Mouse (Mus musculus): ENCODE data around the gene Serbp1. TPM values are rescaled to one million over a fixed set of nuclear protein-coding genes. Genes with fewer than 3 reads are reported as not detected.

Serbp1 gene
- total and polyA plus RNA-seq, 2 experiments from 2014 or later, result 134 to 283 TPM

DNA sequence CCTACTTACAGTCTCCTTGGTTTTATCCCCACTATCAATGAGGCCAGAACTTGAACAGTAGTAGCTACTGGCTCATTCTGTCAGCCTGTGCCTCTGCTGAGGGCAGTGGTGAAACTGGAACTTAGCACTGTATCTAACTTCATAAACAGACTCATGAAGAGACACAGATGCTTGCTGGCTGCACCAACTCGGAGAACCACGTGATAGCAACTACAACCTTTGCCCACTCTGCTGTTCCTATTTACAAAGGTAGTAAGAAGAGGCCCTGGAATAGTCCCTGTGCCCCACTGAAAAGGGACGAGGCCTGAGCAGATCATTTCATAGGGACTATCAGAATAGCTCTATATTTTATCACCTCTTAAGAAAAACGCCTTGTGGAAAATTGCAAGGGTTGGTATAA lies 62.3 kb downstream of the Serbp1 start:
- no peak overlapping the region for H3K4me2 ChIP-seq (ENCODE audit: low read depth, low read length)
- H3K9me3 ChIP-seq (ENCODE audit: low read length), result no peaks in the 10 kb centered on the region
- no peaks in the 10 kb centered on the region for H3K27me3 ChIP-seq (ENCODE audit: insufficient read depth, low read length)
- no peak overlapping the region for H3K27ac ChIP-seq
- no peak overlapping the region for H3K9ac ChIP-seq (replicated peaks; ENCODE audit: low read length)
- no peaks in the 10 kb centered on the region for H3K4me1 ChIP-seq (ENCODE audit: insufficient read depth, low read length)
- 78% methylated on average over 4 of the region's 4 CpGs for WGBS
- no peak overlapping the region for H3K4me3 ChIP-seq (ENCODE audit: low read length)
- no peaks in the 10 kb centered on the region for H3K36me3 ChIP-seq (ENCODE audit: insufficient read depth, low read length)
- TF ChIP-seq CTCF (IDR thresholded peaks at IDR 0.05; ENCODE audit: low read depth), result no peak
- DNase-seq (ENCODE audit: low spot score), result no peak
- no peak for ATAC-seq

GRCm38 (mm10) chr6:67300710-67301163 lies 62.8 kb downstream of the Serbp1 start:
- WGBS, result 51% methylated on average over 6 of the region's 6 CpGs
- no peak for DNase-seq (ENCODE audit: low spot score)
- no peak for ATAC-seq
- Histone ChIP-seq H3K36me3 (ENCODE audit: insufficient read depth, low read length) (no peaks in the 10 kb centered on the region), H3K27ac (no peak overlapping the region), H3K4me3 (ENCODE audit: low read length) (no peak overlapping the region), H3K27me3 (ENCODE audit: insufficient read depth, low read length) (no peaks in the 10 kb centered on the region), H3K9ac (replicated peaks; ENCODE audit: low read length) (no peak overlapping the region), H3K4me1 (ENCODE audit: insufficient read depth, low read length) (no peaks in the 10 kb centered on the region), H3K9me3 (ENCODE audit: low read length) (no peaks in the 10 kb centered on the region), H3K4me2 (ENCODE audit: low read depth, low read length) (no peak overlapping the region)
- no peak for TF ChIP-seq CTCF (IDR thresholded peaks at IDR 0.05; ENCODE audit: low read depth)

DNA sequence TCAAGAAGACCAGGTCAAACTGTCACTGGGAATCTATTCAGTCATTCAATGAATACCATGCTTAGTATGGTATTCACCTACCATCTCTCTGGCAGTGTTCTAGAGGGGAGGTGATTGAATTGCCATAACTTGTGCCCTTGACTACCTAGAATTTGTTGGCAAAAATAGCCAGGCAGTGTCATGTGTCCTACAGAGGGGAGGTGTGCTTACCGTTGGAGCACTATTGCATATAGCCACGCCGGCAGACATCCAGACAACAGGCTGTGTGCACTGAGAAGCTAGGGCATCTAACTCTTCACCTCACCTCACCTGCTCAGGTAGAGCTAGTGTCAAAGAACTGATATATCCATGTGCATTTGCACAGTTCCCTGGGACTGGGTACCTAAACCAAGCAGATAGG lies 63.3 kb downstream of the Serbp1 start:
- Histone ChIP-seq H3K4me2 (ENCODE audit: low read depth, low read length) (no peak overlapping the region), H3K36me3 (ENCODE audit: insufficient read depth, low read length) (no peaks in the 10 kb centered on the region), H3K4me3 (ENCODE audit: low read length) (no peak overlapping the region), H3K9me3 (ENCODE audit: low read length) (no peaks in the 10 kb centered on the region), H3K9ac (replicated peaks; ENCODE audit: low read length) (no peak overlapping the region), H3K4me1 (ENCODE audit: insufficient read depth, low read length) (no peaks in the 10 kb centered on the region), H3K27ac (no peak overlapping the region), H3K27me3 (ENCODE audit: insufficient read depth, low read length) (no peaks in the 10 kb centered on the region)
- ATAC-seq, result no peak
- DNase-seq (ENCODE audit: low spot score), result no peak
- no peak for TF ChIP-seq CTCF (IDR thresholded peaks at IDR 0.05; ENCODE audit: low read depth)
- 91% methylated on average over 3 of the region's 3 CpGs for WGBS

DNA sequence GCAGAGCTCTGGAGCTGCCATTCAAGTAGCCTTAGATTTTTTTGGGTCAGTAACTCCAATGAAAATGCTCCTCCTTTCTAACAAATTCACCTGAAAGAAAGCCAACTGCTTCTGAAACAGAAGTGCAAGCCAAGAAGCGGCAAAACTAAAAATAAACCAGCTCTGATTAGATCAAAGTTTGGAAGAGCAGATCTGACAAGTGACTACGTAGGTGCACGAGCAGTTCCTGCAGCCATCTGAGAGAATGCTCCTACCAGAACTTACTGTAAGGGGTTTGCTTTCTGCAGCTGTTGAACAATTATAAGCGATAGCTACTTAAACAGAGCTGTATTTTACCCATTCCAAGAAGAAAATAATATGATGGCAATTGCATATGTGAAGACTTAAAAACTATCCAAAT lies 64.5 kb downstream of the Serbp1 start:
- WGBS, result 72% methylated on average over 4 of the region's 4 CpGs

DNA sequence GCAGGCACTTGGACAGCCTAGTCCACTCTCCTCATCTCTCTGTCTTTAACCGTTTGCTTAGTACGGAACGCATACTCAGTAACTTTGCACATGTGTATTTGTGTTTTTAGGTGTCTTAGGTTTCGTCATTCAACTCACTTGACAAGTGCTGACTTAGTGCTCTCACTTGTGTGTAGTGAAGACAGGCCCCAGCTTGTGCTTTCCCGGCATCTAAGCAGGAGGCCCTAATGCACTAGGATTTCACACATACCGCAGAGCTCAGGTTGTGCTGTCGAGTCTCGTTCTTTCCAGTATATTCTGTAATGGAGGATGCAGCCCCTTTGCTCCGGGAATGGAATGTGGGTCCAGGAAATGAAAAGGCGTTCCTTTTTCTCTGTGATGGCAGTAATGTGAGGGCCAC lies 65.2 kb downstream of the Serbp1 start:
- H3K4me1 ChIP-seq (ENCODE audit: insufficient read depth, low read length), result no peaks in the 10 kb centered on the region
- TF ChIP-seq CTCF (IDR thresholded peaks at IDR 0.05; ENCODE audit: low read depth), result no peak
- 88% methylated on average over 10 of the region's 10 CpGs for WGBS
- no peaks in the 10 kb centered on the region for H3K27me3 ChIP-seq (ENCODE audit: insufficient read depth, low read length)
- DNase-seq (ENCODE audit: low spot score) (no peak), ATAC-seq (no peak)
- H3K4me2 ChIP-seq (ENCODE audit: low read depth, low read length), result no peak overlapping the region
- H3K36me3 ChIP-seq (ENCODE audit: insufficient read depth, low read length), result no peaks in the 10 kb centered on the region
- H3K9me3 ChIP-seq (ENCODE audit: low read length), result no peaks in the 10 kb centered on the region
- H3K4me3 ChIP-seq (ENCODE audit: low read length), result no peak overlapping the region
- H3K27ac ChIP-seq, result no peak overlapping the region
- no peak overlapping the region for H3K9ac ChIP-seq (replicated peaks; ENCODE audit: low read length)

More for the DNA sequence above, 64.5 kb downstream of the Serbp1 start:
- ATAC-seq, result no peak
- Histone ChIP-seq H3K9me3 (ENCODE audit: low read length) (no peaks in the 10 kb centered on the region), H3K4me3 (ENCODE audit: low read length) (no peak overlapping the region), H3K27ac (no peak overlapping the region), H3K4me2 (ENCODE audit: low read depth, low read length) (no peak overlapping the region), H3K36me3 (ENCODE audit: insufficient read depth, low read length) (no peaks in the 10 kb centered on the region), H3K27me3 (ENCODE audit: insufficient read depth, low read length) (no peaks in the 10 kb centered on the region), H3K4me1 (ENCODE audit: insufficient read depth, low read length) (no peaks in the 10 kb centered on the region), H3K9ac (replicated peaks; ENCODE audit: low read length) (no peak overlapping the region)
- no peak for DNase-seq (ENCODE audit: low spot score)
- TF ChIP-seq CTCF (IDR thresholded peaks at IDR 0.05; ENCODE audit: low read depth), result no peak

GRCm38 (mm10) chr6:67308994-67309393 lies 71.0 kb downstream of the Serbp1 start:
- Histone ChIP-seq H3K36me3 (ENCODE audit: insufficient read depth, low read length) (no peaks in the 10 kb centered on the region), H3K9ac (replicated peaks; ENCODE audit: low read length) (no peak overlapping the region), H3K4me2 (ENCODE audit: low read depth, low read length) (no peak overlapping the region), H3K4me1 (ENCODE audit: insufficient read depth, low read length) (no peaks in the 10 kb centered on the region), H3K27me3 (ENCODE audit: insufficient read depth, low read length) (no peaks in the 10 kb centered on the region), H3K27ac (no peak overlapping the region), H3K9me3 (ENCODE audit: low read length) (no peaks in the 10 kb centered on the region), H3K4me3 (ENCODE audit: low read length) (no peak overlapping the region)
- DNase-seq (ENCODE audit: low spot score) (no peak), ATAC-seq (no peak)
- 88% methylated on average over 3 of the region's 3 CpGs for WGBS
- TF ChIP-seq CTCF (IDR thresholded peaks at IDR 0.05; ENCODE audit: low read depth), result no peak

DNA sequence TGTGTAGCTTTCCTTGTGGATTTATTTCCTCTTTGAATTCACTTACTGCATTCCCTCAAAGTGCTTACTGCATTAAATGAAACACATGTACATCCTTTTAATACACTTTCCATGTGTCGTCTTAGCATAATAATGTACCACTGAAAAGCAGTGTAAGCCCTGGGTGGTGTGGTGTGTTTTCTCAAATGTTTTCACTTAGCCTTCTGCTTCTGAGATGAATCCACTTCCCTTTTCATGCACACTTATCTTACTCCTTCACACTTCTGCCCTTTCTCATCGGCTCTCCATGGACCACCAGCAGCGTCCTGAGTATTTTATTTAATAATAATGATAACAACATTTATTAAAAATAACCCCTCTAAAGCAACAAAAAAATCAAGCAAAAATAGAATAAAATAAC lies 71.8 kb downstream of the Serbp1 start:
- Histone ChIP-seq H3K4me3 (ENCODE audit: low read length) (no peak overlapping the region), H3K9ac (replicated peaks; ENCODE audit: low read length) (no peak overlapping the region), H3K36me3 (ENCODE audit: insufficient read depth, low read length) (no peaks in the 10 kb centered on the region), H3K9me3 (ENCODE audit: low read length) (no peaks in the 10 kb centered on the region), H3K27ac (no peak overlapping the region), H3K4me1 (ENCODE audit: insufficient read depth, low read length) (no peaks in the 10 kb centered on the region), H3K27me3 (ENCODE audit: insufficient read depth, low read length) (no peaks in the 10 kb centered on the region), H3K4me2 (ENCODE audit: low read depth, low read length) (no peak overlapping the region)
- DNase-seq (ENCODE audit: low spot score) (no peak), ATAC-seq (no peak)
- TF ChIP-seq CTCF (IDR thresholded peaks at IDR 0.05; ENCODE audit: low read depth), result no peak
- 84% methylated on average over 3 of the region's 3 CpGs for WGBS

All from hindbrain, postnatal 0 days (tissue).